Mouse (Mus musculus): ENCODE measurements at regions not wholly inside any gene's neighbourhood (a gene's known extent, or its start where the extent isn't known, plus 50 kb on each side); places are given as distances from the start of the nearest gene placed in this dataset.

DNA sequence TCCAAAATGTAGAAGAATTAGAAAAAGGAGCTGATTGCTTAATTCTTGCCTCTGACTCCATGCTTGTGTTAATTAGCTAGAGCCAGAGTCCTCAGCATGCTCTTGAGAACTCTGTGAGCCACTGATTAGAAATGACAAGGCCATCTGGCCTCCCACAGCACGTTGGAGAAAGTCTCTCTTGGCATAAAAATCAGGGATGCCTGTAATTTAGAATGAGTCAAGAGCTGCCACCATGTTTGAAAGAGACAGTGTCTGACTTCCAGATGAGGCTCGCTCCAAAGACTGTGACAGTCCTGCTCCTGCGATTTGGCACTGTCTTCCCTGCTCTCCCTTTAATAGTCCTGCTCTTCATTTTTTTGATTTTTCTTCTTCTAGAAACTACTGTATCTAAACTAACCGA, 374.6 kb downstream of the Ipo11 start:
- DNase-seq (ENCODE audit: low read depth, low spot score): no peak

DNA sequence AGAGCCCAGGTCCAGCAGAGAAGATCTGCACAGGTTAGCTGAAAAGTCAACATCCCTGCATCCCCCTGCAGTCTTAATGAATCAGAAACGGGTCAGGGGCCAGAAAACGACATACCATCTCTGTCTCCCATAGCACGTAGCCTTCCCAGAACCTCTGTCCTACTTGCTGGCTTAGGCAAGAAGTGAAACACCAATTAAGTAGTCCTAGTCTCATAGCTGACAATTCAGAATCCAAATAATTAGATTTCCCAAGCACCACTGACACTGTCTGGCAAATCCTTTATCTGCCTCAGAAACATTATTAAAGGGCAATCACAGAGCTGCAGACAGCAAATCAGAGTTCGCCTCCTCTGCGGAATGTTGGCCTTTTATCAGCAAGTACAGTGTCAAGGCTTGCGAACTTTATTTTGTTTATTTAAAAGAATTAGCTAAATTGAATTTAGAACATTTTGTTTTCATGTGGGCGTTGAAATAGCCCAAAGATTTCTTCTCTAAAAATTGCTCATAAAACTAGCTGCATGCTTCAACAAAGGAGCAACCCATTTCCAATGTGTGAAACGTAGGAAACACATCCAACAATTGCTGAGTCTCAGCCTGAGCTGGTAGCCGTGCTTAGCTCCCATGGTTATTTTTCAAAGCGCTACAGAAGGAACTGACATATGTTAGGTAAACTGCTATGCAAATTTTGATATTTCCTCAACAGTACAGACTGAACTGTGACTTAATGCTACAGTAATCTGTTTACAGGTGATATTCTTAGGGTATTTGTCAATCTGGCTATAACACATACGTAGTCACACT, 411.2 kb downstream of the Ipo11 start:
- DNase-seq (ENCODE audit: low read depth, low spot score): no peak

DNA sequence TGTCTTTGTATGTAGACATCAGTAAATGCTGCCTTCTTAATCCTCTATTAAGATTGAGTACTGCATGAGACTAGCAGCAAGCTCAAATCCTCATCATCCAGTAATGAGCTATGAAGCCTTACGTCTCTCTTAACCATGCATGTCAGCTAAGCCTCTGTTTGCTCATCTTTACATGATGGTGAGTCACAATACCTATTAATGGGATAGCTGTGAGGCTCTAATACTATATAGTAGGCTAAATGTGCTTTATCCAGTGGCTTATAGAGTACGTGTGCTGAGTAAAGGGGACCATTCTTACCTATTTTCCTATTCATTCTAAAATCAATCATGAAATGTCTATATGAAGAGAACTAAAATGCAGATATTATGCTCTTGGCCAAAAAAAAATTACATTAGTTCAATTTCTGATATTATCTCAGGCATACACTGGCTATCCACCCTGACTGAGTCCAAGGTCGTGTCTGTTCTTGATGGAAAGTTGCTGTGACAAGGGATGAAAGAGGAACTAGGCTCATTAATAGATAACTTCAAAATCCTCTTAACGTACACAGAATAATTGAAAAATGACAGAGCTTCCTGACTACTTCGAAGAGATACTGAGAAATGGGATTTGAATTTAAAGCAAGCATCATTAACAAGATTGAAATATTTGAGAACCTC, 422.1 kb downstream of the Ipo11 start:
- no peak for DNase-seq (ENCODE audit: low read depth, low spot score)

DNA sequence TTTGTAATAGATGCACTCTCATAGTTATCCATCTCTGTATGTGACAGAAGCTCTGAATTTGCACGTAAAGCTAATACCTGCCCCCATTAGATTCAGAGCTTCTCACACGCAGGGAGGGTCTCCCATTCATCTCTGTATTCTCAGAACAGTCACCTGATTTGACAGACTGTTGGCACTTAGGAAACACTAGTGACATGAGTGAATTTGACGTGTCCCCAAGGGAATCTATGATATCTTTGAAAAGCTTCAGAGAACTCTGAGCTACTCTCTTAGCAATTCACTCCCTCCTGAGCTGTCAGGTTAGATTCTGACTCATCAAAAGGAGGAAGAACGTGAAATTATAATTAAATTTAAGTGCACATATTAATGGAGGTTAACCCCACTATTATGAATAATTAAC, 423.1 kb downstream of the Ipo11 start:
- DNase-seq (ENCODE audit: low read depth, low spot score): no peak

DNA sequence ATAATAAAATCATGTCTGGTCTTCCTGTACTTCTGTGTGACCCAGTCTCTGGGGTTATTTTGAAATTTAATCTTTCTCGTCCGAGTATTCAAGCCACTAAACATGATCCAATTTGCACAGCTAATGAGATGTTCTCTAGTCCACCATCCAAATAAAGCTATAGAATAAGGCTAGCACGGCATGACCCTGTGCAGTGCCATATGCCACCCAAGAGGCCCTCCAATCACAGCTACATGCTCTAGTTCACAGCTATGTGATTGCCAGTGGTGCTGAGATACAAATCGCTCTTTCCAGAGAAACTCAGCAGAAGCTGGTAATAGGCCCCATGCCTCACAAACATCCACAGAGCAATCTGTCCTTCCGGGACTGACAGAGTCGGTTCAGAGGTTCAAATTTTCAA, 426.3 kb downstream of the Ipo11 start:
- DNase-seq (ENCODE audit: low read depth, low spot score): no peak

DNA sequence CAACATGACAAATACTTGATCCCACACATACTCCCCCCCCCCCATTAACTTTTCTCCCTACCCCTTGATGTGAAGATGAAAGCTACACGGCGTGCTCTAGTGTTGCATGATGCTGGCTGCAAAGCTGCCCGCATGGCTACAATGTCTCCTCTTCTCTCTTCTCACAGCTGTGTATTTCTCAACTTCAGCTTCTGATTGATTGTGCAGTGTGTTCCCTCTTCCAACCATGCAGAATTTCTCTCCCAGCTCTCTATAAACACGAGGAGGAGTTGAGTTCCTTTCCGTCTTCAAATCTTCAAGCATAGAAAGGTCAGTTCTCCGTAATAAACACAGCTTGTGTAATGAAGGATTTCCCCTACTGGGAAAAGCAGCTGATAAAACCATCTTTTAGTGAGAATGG, 435.5 kb downstream of the Ipo11 start:
- DNase-seq (ENCODE audit: low read depth, low spot score): no peak

DNA sequence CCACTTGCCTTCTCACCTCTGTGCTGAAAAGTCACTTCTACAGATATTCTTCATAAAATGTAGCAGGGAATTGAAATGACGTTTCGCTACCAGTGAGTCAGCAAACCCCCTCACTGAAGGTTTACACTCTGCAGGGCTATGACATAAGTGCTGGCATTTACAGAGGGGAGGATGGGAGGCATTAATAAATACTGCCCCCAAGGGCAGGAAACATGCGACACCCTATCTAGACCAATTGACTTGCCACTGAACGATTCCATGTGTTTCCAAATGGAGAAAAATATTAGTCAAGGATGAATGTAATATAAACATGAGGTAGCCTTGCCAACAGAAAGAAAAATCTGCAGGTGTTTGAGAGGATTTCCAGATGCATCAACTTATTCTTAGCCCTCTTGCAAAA, 465.5 kb downstream of the Ipo11 start:
- no peak for DNase-seq (ENCODE audit: low read depth, low spot score)

DNA sequence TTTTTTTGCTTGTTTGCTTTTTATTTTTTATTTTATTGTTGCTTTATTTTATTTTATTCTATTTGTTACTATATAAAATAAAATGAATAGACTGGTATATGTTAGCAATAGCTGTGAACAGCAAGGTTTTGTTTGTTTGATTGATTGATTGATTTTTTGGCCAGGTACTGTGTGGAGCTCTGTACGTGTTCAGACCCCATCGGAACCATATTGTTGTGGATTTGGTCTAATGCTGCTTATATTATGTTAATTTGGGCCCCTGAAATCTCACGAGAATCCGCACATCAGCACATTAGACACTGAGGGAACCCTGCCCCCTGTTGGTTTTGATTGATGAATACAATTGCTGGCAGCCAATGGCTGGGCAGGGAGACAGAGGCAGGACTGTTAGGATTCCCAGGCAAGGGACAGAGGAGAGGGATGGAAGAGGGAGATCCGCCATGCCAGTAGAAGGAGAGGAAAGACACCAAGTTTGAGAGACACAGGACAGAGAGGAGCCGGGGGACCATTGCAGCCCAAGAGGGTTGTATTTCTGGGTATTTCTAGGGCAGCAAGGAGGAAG, 482.3 kb downstream of the Ipo11 start:
- no peak for DNase-seq (ENCODE audit: low read depth, low spot score)

DNA sequence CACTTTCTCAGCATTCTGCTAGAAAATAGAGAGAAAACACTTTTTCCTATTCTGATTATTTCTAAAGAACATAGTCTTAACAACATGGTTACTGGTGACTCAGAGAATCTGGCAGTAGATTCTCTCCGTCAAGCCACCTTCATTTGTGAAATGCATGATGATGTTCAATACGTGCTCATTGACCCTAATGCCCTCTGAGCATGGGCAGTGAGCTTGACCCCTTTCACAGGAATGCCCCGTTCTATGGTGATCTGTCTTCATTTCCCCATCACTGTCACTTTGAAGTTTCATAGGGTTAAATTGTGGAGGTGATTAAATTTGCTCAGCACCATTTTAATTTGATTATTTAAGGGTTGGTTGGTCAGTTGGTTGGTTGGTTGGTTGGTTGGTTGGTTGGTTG, 504.6 kb downstream of the Ipo11 start:
- DNase-seq (ENCODE audit: low read depth, low spot score): no peak

DNA sequence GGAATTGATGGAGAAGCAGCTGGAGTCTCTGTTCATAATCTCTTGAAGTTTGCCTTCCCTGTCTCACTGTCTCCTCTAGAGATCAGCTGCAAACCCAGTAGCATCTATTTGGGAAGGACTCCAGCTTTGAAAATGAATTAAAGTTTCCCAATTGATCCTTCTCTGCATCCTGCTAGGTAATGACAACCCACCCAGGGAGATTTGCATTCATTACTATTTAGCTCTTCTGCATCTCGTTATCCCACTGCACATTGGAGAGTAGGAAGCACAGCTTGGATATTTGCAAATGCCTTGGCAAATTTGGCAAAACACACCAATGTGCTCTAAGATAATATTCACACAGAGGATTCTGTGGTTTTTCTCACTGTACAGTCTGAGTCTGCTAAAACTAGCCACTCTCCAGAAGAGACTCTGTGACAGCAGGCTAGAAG, 530.1 kb downstream of the Ipo11 start:
- no peak for DNase-seq (ENCODE audit: low read depth, low spot score)

DNA sequence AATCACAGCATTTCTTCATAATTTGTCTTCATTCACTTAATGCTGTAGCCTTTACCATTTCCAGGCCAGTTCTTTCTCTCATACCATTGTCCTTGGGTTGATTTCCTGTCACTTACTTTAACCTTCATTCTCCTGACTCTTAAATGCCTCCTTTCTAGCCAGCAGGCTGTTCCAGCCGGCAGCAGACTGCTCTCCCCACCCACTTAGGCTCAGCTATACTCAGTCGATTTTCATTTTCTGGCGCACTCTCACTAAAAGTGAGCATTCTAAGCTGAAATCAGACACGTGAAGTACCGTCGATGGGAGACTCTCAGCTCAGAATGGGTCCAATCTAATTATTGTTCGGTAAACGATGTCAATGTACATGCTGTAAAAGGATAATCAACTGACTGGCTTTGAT, 544.1 kb downstream of the Ipo11 start:
- DNase-seq (ENCODE audit: low read depth, low spot score): no peak

DNA sequence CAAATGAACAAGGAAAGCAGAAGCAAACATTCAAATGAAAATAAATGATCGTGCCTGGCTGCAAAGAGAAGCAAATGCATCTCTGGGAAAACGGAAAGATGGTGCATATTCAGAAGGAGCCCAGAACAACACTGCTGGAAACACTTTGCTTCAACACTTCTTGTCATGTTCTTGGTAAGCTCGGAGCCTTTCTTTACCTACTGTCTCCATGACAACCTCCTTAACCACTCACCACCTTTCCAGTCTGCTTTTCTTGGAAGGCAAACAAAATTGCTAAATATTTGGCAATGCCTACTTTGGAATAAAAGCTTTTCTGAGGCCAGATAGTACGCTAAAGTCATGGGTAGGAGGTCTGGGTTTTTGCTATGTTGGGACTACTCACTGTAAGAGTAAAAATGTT, 548.1 kb downstream of the Ipo11 start:
- DNase-seq (ENCODE audit: low read depth, low spot score): no peak

DNA sequence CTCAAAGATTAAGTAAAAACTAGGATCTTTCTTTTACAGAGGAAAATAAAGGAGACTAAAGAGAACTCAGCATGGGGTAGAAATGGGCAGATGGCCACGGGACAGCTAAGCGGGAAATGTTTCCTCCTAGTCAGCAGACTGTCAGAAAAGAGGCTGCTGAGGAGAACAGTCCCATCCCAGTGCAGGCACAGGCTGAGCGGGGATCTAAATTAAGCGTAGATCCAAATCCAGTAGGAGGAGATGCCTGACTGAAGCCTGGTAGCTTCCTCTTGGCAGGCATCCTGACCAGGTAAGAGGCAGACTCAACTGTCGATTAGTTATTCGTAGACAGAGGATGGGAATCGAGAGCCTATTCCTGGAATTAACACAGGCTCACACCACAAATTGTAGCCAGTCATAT, 569.2 kb downstream of the Ipo11 start:
- no peak for DNase-seq (ENCODE audit: low read depth, low spot score)

DNA sequence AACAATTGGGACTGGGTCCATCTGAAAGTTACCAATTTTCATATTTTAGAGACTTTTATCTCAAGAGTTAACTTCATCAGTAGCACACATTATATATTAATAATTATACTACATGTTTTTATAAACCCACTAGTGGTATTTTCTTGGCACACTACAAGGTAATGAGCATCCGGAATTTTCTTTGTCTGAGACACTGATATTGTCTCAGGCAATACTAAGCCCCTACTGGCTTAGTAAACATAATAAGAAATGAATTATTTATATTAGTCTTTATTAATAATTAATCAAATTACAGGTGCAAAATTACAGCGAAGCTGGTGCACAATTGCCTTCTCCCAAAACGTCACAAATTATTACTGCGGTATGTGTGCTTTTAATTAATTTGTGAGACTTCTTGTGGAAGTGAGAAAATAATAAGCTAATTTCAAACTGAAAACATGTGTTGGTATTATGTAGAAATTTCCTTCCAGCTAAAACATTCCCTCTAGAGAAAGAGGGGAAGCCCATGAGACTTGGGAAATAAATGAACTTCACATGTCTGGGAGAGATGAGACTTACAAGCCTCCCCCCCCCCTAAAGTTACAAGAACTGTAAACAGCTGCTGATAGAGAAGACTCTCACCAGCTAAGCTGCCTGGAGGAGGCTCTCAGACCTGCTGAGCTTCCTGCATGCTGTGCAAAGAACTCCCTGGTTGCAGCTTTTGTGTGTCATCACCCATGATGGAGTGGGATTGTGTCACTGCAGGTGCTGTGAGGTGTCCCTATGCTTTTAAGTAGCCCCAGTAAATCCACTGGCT, 583.9 kb downstream of the Ipo11 start:
- DNase-seq (ENCODE audit: low read depth, low spot score): no peak

DNA sequence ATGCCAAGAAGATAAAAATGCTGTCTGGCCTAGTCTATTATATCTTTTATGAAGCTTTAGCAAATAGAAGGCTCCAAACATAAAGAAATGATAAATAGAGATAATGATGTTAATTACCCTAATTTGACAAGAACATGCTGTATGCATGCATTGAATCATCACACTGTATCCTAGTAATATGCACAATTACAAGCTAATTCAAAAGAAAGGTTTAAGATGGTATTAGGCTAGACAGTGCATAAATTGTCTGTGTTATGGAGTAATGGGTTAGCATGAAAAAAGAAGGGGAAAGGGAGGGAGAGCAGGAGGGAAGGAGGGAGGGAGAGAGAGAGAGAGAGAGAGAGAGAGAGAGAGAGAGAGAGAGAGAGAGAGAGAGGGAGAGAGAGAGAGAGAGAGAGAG, 604.7 kb downstream of the Ipo11 start:
- DNase-seq (ENCODE audit: low read depth, low spot score): no peak

DNA sequence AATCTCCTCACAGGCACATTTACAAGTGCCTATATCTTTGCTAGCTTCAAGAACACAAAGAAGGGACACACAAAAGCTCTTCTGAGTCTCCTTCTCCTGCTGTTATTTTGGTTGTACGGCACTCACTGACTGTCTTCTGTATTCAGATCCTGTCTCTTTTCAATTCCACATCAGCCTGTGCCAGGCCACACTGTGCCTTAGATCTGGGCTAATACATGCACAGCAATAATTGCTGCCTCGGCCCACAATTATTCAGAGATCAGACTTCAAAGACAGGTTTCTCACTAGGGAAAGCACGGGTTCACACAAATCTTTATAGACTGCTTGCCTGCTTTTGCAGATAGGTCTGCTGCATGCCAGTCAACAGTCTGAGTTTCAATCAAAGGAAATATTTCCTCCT, 617.8 kb downstream of the Ipo11 start:
- DNase-seq (ENCODE audit: low read depth, low spot score): no peak

DNA sequence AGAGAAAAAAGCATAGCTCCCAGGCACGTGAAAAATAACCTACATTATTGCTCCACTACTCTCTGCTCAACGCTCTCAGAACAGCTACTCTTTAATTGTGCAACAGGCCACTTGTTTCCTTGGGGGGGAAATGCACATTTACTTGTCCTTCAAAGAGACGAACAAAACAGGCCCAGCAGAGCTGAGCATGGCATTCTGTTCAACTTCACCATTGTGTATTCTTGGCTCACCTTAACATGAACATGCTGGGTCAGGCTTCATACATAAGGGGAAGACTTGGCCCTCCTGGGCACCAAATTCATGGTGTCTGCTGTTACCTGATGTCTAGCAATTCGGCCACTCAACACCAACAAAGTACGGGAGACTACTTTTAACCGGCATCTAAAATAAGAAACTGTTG, 618.3 kb downstream of the Ipo11 start:
- no peak for DNase-seq (ENCODE audit: low read depth, low spot score)

DNA sequence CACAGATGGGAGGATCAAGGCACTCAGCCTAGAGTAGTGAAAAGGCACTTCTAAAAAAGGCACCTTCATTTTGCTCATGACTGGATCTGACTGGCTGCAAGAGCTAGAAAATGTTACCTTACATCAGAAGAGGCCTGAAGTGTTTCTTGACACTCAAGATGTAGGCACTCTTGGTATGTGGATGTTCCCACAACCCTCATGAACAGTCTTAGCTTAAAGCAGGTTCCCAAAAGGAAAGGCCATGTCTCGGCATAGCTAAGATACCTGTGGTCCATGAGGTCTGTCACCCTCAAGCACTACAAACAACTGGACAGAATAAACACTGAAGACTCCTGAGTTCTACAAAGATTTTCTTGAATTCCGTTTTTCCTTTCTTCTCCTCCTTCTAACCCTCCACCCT, 619.5 kb downstream of the Ipo11 start:
- DNase-seq (ENCODE audit: low read depth, low spot score): no peak

DNA sequence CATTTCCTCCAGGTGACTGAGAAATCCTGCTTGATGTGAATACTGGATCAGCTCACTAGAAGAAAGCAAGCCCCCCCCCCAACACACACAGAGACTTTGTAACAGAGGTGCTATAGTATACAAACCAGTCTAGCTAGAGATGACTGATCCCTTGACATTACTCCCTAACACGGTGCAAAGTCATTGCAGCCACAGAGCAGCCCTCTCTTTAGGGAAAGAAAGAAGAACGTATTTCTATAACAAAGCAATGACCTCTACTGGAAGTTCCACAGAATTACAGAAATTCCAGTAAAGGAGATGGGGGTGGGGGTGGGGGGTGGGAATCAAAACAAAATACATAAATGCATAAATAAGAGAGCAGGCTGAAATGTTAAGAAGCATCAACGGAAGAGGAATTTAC, 655.6 kb downstream of the Ipo11 start:
- no peak for DNase-seq (ENCODE audit: low read depth, low spot score)

DNA sequence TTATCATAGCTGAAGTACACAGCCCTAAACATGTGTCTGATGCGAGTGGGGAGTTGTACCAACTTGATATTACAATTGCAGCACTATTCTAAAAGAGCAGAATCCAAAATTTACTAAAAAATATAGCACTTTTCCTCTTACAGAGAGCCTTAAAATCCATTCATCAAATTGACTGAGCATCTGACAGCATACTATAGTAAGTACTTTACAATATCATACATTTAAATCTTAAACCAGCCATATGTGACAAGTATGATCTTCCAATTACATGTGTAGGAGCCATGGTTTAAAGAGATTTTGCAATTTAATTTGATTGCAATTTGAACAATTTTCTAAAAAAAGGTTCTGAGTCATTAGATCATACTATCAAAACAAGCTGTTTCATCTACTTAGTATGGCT, 676.9 kb downstream of the Ipo11 start:
- no peak for DNase-seq (ENCODE audit: low read depth, low spot score)
